Mouse (Mus musculus) stomach, postnatal 0 days (tissue): ENCODE results near the gene Lrpap1. TPM values are rescaled to one million over a fixed set of nuclear protein-coding genes. Genes with fewer than 3 reads are reported as not detected.

Source experiments
- ATAC-seq: fragments of 200-750 bp; cut with Nextera tagmentation; 2 replicates; pipeline ENCODE4 v1.8.0; 2017; ENCODE audit not compliant: low FRiP score, low TSS enrichment
- DNase-seq: peaks from one replicate; pipeline ENCODE4 v3.0.0-alpha.2; 2016; ENCODE audit warnings: low spot score
- H3K27ac ChIP-seq: fragments of 300-500 bp; sonication (generic); replicated peaks from 2 replicates; pipeline ENCODE4 v1.5.1; 2014; ENCODE audit warnings: mild to moderate bottlenecking, control low read depth
- H3K27me3 ChIP-seq: fragments of 300-500 bp; sonication (generic); 2 replicates; pipeline ENCODE4 v1.6.1; 2014; ENCODE audit warnings: low read length; ENCODE audit not compliant: control insufficient read depth, insufficient read depth
- H3K36me3 ChIP-seq: fragments of 300-500 bp; sonication (generic); 2 replicates; pipeline ENCODE4 v1.6.1; 2014; ENCODE audit warnings: low read length, mixed read lengths; ENCODE audit not compliant: control insufficient read depth, insufficient read depth
- H3K4me1 ChIP-seq: fragments of 300-500 bp; sonication (generic); replicated peaks from 2 replicates; pipeline ENCODE4 v1.6.1; 2014; ENCODE audit warnings: antibody characterized with exemption; ENCODE audit not compliant: control insufficient read depth, insufficient read depth
- H3K4me2 ChIP-seq: fragments of 300-500 bp; sonication (generic); replicated peaks from 2 replicates; pipeline ENCODE4 v1.6.1; 2014; ENCODE audit warnings: low read depth, mild to moderate bottlenecking, control low read depth, moderate library complexity
- H3K4me3 ChIP-seq: fragments of 300-500 bp; sonication (generic); 2 replicates; pipeline ENCODE4 v1.5.1; 2014; ENCODE audit warnings: low read depth, low read length, control low read depth
- H3K9ac ChIP-seq: fragments of 300-500 bp; sonication (generic); 2 replicates; pipeline ENCODE4 v1.6.1; 2014; ENCODE audit warnings: mild to moderate bottlenecking, low read length, control low read depth, mixed read lengths
- H3K9me3 ChIP-seq: fragments of 300-500 bp; sonication (generic); 2 replicates; pipeline ENCODE4 v1.6.1; 2016; ENCODE audit warnings: low read length; ENCODE audit not compliant: control insufficient read depth
- CTCF ChIP-seq: IDR thresholded peaks from 2 replicates; pipeline ENCODE4 v1.5.1; 2016; ENCODE audit warnings: antibody characterized with exemption, low read depth, mild to moderate bottlenecking, moderate library complexity
- EP300 ChIP-seq: optimal IDR thresholded peaks from 2 replicates; pipeline ENCODE3; 2016; ENCODE audit warnings: antibody characterized with exemption
- WGBS: fragments of 180-500 bp; shearing (Covaris S2); extraction: QIAGEN DNeasy Blood & Tissue Kit; methylation state at CpG from one replicate; pipeline ENCODE4 v1.1.7; 2014; 5-methylcytosine and 5-hydroxymethylcytosine counted together
- polyA plus RNA-seq: library from polyadenylated mRNA; unstranded; fragments of >200 nt; fragmentation: Nextera tagmentation; extraction: Ambion mirVana; gene quantifications from 2 replicates; pipeline ENCODE4 v1.2.1, GENCODE M21; 2015

The Lrpap1 gene
- polyA plus RNA-seq, 1 experiment from 2014 or later = 101 TPM

- WGBS = 70% methylated on average over 3 of the region's 3 CpGs
- TF ChIP-seq CTCF (no peak), EP300 (no peak)
- no peak for ATAC-seq
- no peak for DNase-seq
- no peak overlapping the region for H3K4me3 ChIP-seq
- no peak overlapping the region for H3K9ac ChIP-seq
- no peak overlapping the region for H3K4me2 ChIP-seq
- no peak overlapping the region for H3K27ac ChIP-seq
- no peaks in the 10 kb centered on the region for H3K9me3 ChIP-seq
- no peaks in the 10 kb centered on the region for H3K27me3 ChIP-seq
- H3K4me1 ChIP-seq = no peaks in the 10 kb centered on the region
- no peaks in the 10 kb centered on the region for H3K36me3 ChIP-seq
Measured at GRCm38 (mm10) chr5:35116002-35116401, 10.4 kb upstream of the Lrpap1 start.

DNA sequence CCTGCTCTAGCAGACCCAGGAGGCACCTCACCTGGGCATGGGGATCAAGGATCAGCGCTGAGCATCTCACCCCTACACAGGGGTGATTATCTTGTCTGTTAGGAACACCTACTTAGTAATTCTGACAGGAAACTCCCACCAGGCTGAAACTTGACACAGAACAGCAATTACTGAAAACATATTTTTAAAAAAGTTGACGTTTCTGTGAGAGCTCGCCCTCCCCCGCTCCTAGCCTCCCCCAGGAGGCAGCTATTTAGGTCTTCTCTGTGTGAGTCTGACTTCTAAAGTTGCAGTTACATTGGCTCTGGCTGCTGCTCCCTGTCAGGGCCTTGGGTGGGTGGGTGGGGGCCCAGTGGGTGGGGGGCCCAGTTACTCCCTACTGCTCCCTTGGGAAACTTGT, 6.9 kb upstream of the Lrpap1 start:
- Histone ChIP-seq H3K27ac (no peak overlapping the region), H3K36me3 (no peaks in the 10 kb centered on the region), H3K4me1 (no peaks in the 10 kb centered on the region), H3K9me3 (no peaks in the 10 kb centered on the region), H3K27me3 (no peaks in the 10 kb centered on the region), H3K4me3 (no peak overlapping the region), H3K9ac (no peak overlapping the region), H3K4me2 (no peak overlapping the region)
- 47% methylated on average over 4 of the region's 4 CpGs for WGBS
- TF ChIP-seq EP300 (no peak), CTCF (no peak)
- no peak for ATAC-seq
- no peak for DNase-seq

DNA sequence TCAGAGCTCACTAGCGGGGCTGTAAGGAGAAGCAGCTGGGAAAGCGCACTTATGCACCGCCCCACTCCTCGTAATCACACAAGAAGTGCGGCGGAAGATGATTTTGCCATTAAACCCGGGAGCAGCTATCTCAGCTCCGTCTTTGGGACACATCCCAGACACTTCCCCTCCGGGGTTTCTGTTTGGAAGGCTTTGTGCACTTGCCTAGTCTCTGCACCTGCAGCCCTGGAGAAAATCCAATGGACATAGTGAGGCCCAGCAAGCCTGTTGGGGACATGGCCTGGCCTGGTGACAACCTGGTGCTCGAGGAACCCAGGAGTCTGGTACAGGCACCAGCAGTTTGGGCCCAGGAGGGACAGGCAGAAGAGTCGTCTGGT, 344 bp upstream of the Lrpap1 start:
- Histone ChIP-seq H3K4me2 (peak overlapping the region; percentile 71), H3K4me1 (peaks cover 8% of the 10 kb centered on the region), H3K27ac (0 out of 2 replicates have a peak overlapping the region, but pooled peaks have one; percentile 8), H3K36me3 (peaks cover 14% of the 10 kb centered on the region), H3K4me3 (peak overlapping the region; percentile 77), H3K9me3 (no peaks in the 10 kb centered on the region), H3K9ac (peak overlapping the region; percentile 61), H3K27me3 (no peaks in the 10 kb centered on the region)
- TF ChIP-seq CTCF (no peak), EP300 (no peak)
- no peak for ATAC-seq
- 7% methylated on average over 11 of the region's 11 CpGs for WGBS
- no peak for DNase-seq

GRCm38 (mm10) chr5:35104183-35104959, 1.2 kb downstream of the Lrpap1 start:
- Histone ChIP-seq H3K9me3 (no peaks in the 10 kb centered on the region), H3K27ac (no peak overlapping the region), H3K4me1 (peaks cover 8% of the 10 kb centered on the region), H3K36me3 (peaks cover 19% of the 10 kb centered on the region), H3K4me2 (peak overlapping the region; percentile 71), H3K27me3 (no peaks in the 10 kb centered on the region), H3K4me3 (peak overlapping the region; percentile 77), H3K9ac (peak overlapping the region; percentile 47; the same call in 1 of the 2 replicates)
- ATAC-seq (peak; percentile 3; the same call in 1 of the 2 replicates), DNase-seq (no peak)
- 51% methylated on average over 8 of the region's 8 CpGs for WGBS
- TF ChIP-seq EP300 (no peak), CTCF (no peak)

- TF ChIP-seq CTCF (no peak), EP300 (no peak)
- no peak overlapping the region for H3K4me3 ChIP-seq
Measured at GRCm38 (mm10) chr5:35103528-35103927, 2.0 kb downstream of the Lrpap1 start.

GRCm38 (mm10) chr5:35103086-35103485, 2.5 kb downstream of the Lrpap1 start:
- no peak overlapping the region for H3K4me3 ChIP-seq
- WGBS = 78% methylated on average over 8 of the region's 8 CpGs
- TF ChIP-seq EP300 (no peak), CTCF (no peak)
- no peaks in the 10 kb centered on the region for H3K9me3 ChIP-seq
- H3K36me3 ChIP-seq = peaks cover 23% of the 10 kb centered on the region
- no peak overlapping the region for H3K27ac ChIP-seq
- peaks cover 8% of the 10 kb centered on the region for H3K4me1 ChIP-seq
- DNase-seq = no peak
- no peak overlapping the region for H3K4me2 ChIP-seq
- peak overlapping the region; percentile 23; the same call in 1 of the 2 replicates for H3K9ac ChIP-seq
- H3K27me3 ChIP-seq = no peaks in the 10 kb centered on the region
- no peak for ATAC-seq

More at GRCm38 (mm10) chr5:35103528-35103927, 2.0 kb downstream of the Lrpap1 start:
- H3K9me3 ChIP-seq = no peaks in the 10 kb centered on the region
- peak overlapping the region; percentile 23; the same call in 1 of the 2 replicates for H3K9ac ChIP-seq
- H3K4me1 ChIP-seq = peaks cover 8% of the 10 kb centered on the region
- H3K36me3 ChIP-seq = peaks cover 23% of the 10 kb centered on the region
- peak overlapping the region; percentile 71; the same call in 1 of the 2 replicates for H3K4me2 ChIP-seq
- no peaks in the 10 kb centered on the region for H3K27me3 ChIP-seq
- ATAC-seq (no peak), DNase-seq (no peak)
- WGBS = 40% methylated on average over 2 of the region's 2 CpGs
- no peak overlapping the region for H3K27ac ChIP-seq
